ENCODE assay signal across 9 mouse cellular contexts in the genomic region with DNA sequence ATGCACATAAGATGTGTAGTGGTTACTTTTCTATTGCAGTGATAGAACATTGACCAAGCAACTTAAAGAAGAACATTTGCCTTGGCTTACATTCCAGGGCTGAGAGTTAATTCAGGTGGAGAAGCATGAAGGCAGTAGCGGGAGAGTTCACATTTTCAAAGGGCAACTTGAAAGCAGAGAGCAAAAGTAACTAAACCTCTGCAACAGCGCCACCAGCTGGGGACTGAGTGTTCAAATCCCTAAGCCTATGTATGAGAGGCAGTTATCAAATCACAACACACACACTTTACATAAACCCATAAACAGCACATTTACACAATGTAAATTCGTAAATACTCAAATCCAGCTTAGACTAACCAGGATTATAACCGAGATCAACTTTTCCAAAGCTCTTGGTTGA. TPM values are rescaled to one million over a fixed set of nuclear protein-coding genes. Genes with fewer than 3 reads are reported as not detected.
DNase-seq lines count a peak whose midpoint lies in the region; ATAC-seq and TF ChIP-seq lines count a peak whose summit lies in the region.
"Had no signal": no experiment of that assay in that cellular context is flagged by ENCODE, and none has a peak within 500 bp of the region (broad histone marks: within the 10 kb centered on the region; RNA-seq: fewer than 3 reads in every experiment).

No protein-coding gene starts in this region.

- 0 out of 2 replicates have a peak, but pooled peaks cover 3% of the 10 kb centered on the region for H3K9me3 ChIP-seq in G1E (replicated peaks)
- H3K9me3 ChIP-seq in liver, embryonic 14.5 days (ENCODE audit: control insufficient read depth, low read length): no peaks in the 10 kb centered on the region
- H3K9me3 ChIP-seq: limb, embryonic 13.5 days had no signal

- H3K27me3 ChIP-seq in G1E (ENCODE audit: insufficient read depth, low read length): no peaks in the 10 kb centered on the region
- H3K27me3 ChIP-seq in liver, embryonic 14.5 days (ENCODE audit: control insufficient read depth, insufficient read depth, low read length): no peaks in the 10 kb centered on the region
- H3K27me3 ChIP-seq: limb, embryonic 13.5 days had no signal

- peaks cover 22% of the 10 kb centered on the region for H3K4me1 ChIP-seq in G1E (ENCODE audit: insufficient read depth, low read depth, low read length)
- H3K4me1 ChIP-seq in liver, embryonic 14.5 days (replicated peaks; ENCODE audit: control insufficient read depth in 2 of 2, insufficient read depth in 2 of 2, low read length in 1 of 2): peaks cover 5 to 13% of the 10 kb centered on the region in 2 experiments

- H3K9ac ChIP-seq in liver, embryonic 14.5 days (replicated peaks): no peak overlapping the region
- H3K9ac ChIP-seq: limb, embryonic 13.5 days had no signal

- DNase-seq in B cell, adult 2 months: peak; percentile 84 to 87
- DNase-seq in G1E (ENCODE audit: low spot score): peak; percentile 25
- DNase-seq in cerebellum, adult 18-20 months: peak; percentile 66 to 70
- DNase-seq in gastrocnemius, adult 18-20 months (ENCODE audit: low spot score): peak; percentile 83
- DNase-seq in kidney, postnatal 25 days: peak; percentile 84 to 93
- peak; percentile 72 to 78 (median 75) for DNase-seq in liver, embryonic 14.5 days (ENCODE audit: low read depth in 3 of 3, low spot score in 3 of 3)
- peak; percentile 82 for DNase-seq in right cerebral cortex, adult 18-20 months
- DNase-seq in urinary bladder, postnatal 10 days (ENCODE audit: low spot score): peak; percentile 40

- ATAC-seq in G1E (ENCODE audit: extremely low read depth, insufficient number of reproducible peaks, low FRiP score, poor library complexity, severe bottlenecking): no peak
- ATAC-seq in liver, embryonic 14.5 days (ENCODE audit: insufficient read depth): no peak

- WGBS in liver, embryonic 14.5 days (ENCODE audit: insufficient replicate concordance): 8% methylated on average over 4 of the region's 4 CpGs

- peak; percentile 64 for TF ChIP-seq CTCF in G1E (IDR thresholded peaks at IDR 0.05; ENCODE audit: low read depth, low read length)
- peak; percentile 81 for TF ChIP-seq CTCF in liver, embryonic 14.5 days (IDR thresholded peaks at IDR 0.05; ENCODE audit: low read depth)

- H3K4me3 ChIP-seq in G1E (ENCODE audit: low read depth, low read length): no peak overlapping the region
- no peak overlapping the region for H3K4me3 ChIP-seq in liver, embryonic 14.5 days (ENCODE audit: insufficient read depth in 1 of 2, low read depth in 2 of 2, low read length in 2 of 2)
- H3K4me3 ChIP-seq: limb, embryonic 13.5 days had no signal

- H3K4me2 ChIP-seq in liver, embryonic 14.5 days (ENCODE audit: low read depth): no peak overlapping the region
- H3K4me2 ChIP-seq: limb, embryonic 13.5 days had no signal

- no peak for TF ChIP-seq EP300 in liver, embryonic 14.5 days (IDR thresholded peaks at IDR 0.05; ENCODE audit: low read depth)

- peaks cover 26% of the 10 kb centered on the region for H3K36me3 ChIP-seq in G1E (replicated peaks)
- peaks cover 53% of the 10 kb centered on the region for H3K36me3 ChIP-seq in liver, embryonic 14.5 days (replicated peaks; ENCODE audit: control insufficient read depth, insufficient read depth, low read depth)

- H3K27ac ChIP-seq in liver, embryonic 14.5 days: no peak overlapping the region
- H3K27ac ChIP-seq: limb, embryonic 13.5 days had no signal

RNA-seq across cellular contexts. Expression of a gene that starts 1.7 kb away (rescaled TPM):
- total RNA-seq in G1E (2014; fragmentation: Nextera tagmentation) (132 and 147 TPM in 2 replicates), G1E (2017) (247 and 292 TPM in 2 replicates)
- 110 and 113 TPM in 2 replicates for polyA plus RNA-seq in G1E (2012)
- 10 to 100 TPM; 43.4 to 46.9 TPM for total RNA-seq in gastrocnemius, adult 18-20 months (2021)
- 58.1 and 104 TPM in 2 replicates for polyA plus RNA-seq in liver, embryonic 14.5 days (2012; rRNA removed)
- polyA plus RNA-seq in liver, embryonic 14.5 days (2014; fragmentation: Nextera tagmentation; extraction: Ambion mirVana): 135 and 152 TPM in 2 replicates

Comparison
In these comparisons a context has a peak if more than half of its experiments do, and no peak if none do; other contexts are left out.
1. DNase-seq: peak in every context shown above with its lines; median percentile 88 in kidney, postnatal 25 days; 86 in B cell, adult 2 months; 83 in gastrocnemius, adult 18-20 months; 82 in right cerebral cortex, adult 18-20 months; 75 in liver, embryonic 14.5 days; 68 in cerebellum, adult 18-20 months; 40 in urinary bladder, postnatal 10 days; 25 in G1E.